Mouse (Mus musculus) CH12.LX (cell line): ENCODE results near the gene Rpn2. TPM values are rescaled to one million over a fixed set of nuclear protein-coding genes. Genes with fewer than 3 reads are reported as not detected.

Source experiments
- DNase-seq: peaks from one replicate; pipeline ENCODE4 v3.0.0-alpha.2; 2013; ENCODE audit errors: extremely low read depth
- H3K27ac ChIP-seq: 2 replicates; pipeline ENCODE4 v1.5.1; 2012; ENCODE audit warnings: low read depth, mild to moderate bottlenecking, control low read depth, moderate library complexity; ENCODE audit not compliant: insufficient read depth
- H3K27me3 ChIP-seq: replicated peaks from 2 replicates; pipeline ENCODE3; 2012; ENCODE audit warnings: inconsistent platforms
- H3K36me3 ChIP-seq, 2 experiments: replicated peaks in 1 of 2; 2 replicates each; pipeline versions ENCODE3 to v1.6.1; 2012; ENCODE audit warnings: inconsistent platforms in 1 of 2, low read length in 1 of 2, mild to moderate bottlenecking in 1 of 2, mixed read lengths in 1 of 2, moderate library complexity in 1 of 2; ENCODE audit not compliant: control insufficient read depth in 1 of 2, insufficient read depth in 1 of 2
- H3K4me1 ChIP-seq, 2 experiments: 2 replicates each; pipeline ENCODE4 v1.6.1; 2012; ENCODE audit warnings: inconsistent platforms in 1 of 2, moderate library complexity in 1 of 2; ENCODE audit not compliant: insufficient read depth in 2 of 2, control insufficient read depth in 1 of 2
- H3K4me2 ChIP-seq: 2 replicates; pipeline ENCODE4 v1.6.1; 2012; ENCODE audit warnings: low read depth, mild to moderate bottlenecking, control low read depth; ENCODE audit not compliant: poor library complexity, insufficient read depth, severe bottlenecking
- H3K4me3 ChIP-seq, 3 experiments: fragments of 150-350 bp in 1 of 3; sonication (generic) in 1 of 3; replicated peaks in 1 of 3; 2 replicates each; pipeline versions ENCODE3 to v1.5.1; 2011 to 2012; ENCODE audit warnings: low read depth in 2 of 3, low read length in 2 of 3, mild to moderate bottlenecking in 2 of 3, moderate library complexity in 2 of 3, control low read depth in 1 of 3, improper control_type of control experiment in 1 of 3, inconsistent platforms in 1 of 3, mixed read lengths in 1 of 3; ENCODE audit not compliant: poor library complexity in 1 of 3
- H3K79me2 ChIP-seq: replicated peaks from 2 replicates; pipeline ENCODE4 v1.6.1; 2012; ENCODE audit warnings: mild to moderate bottlenecking, moderate library complexity; ENCODE audit not compliant: control insufficient read depth, poor library complexity, insufficient read depth, severe bottlenecking; ENCODE audit errors: extremely low read depth
- H3K9ac ChIP-seq: 2 replicates; pipeline ENCODE4 v1.6.1; 2012; ENCODE audit warnings: low read depth, mild to moderate bottlenecking, control low read depth, moderate library complexity; ENCODE audit not compliant: insufficient read depth
- H3K9me3 ChIP-seq: replicated peaks from 2 replicates; pipeline ENCODE3; 2012; ENCODE audit warnings: low read length, inconsistent platforms, mixed read lengths
- CHD1 ChIP-seq: IDR thresholded peaks from 2 replicates; pipeline ENCODE4 v1.6.1; 2012; ENCODE audit warnings: low read depth, low read length, improper control_type of control experiment, inconsistent platforms
- CHD2 ChIP-seq: IDR thresholded peaks from 2 replicates; pipeline ENCODE4 v1.6.1; 2011; ENCODE audit warnings: low read length, improper control_type of control experiment
- GABPA ChIP-seq: IDR thresholded peaks from 2 replicates; pipeline ENCODE4 v1.6.1; 2012; ENCODE audit warnings: low read depth, low read length, improper control_type of control experiment, inconsistent platforms; ENCODE audit not compliant: insufficient replicate concordance
- IRF4 ChIP-seq: IDR thresholded peaks from 2 replicates; pipeline ENCODE4 v1.6.1; 2014; ENCODE audit warnings: low read depth, mild to moderate bottlenecking, inconsistent platforms, low read length, improper control_type of control experiment
- MAX ChIP-seq: IDR thresholded peaks from 2 replicates; pipeline ENCODE4 v1.6.1; 2011; ENCODE audit warnings: low read length, improper control_type of control experiment
- MAZ ChIP-seq: IDR thresholded peaks from 2 replicates; pipeline ENCODE4 v1.6.1; 2012; ENCODE audit warnings: low read depth, mild to moderate bottlenecking, inconsistent platforms, low read length, improper control_type of control experiment, moderate library complexity
- MEF2A ChIP-seq: IDR thresholded peaks from 2 replicates; pipeline ENCODE4 v1.6.1; 2014; ENCODE audit warnings: low read depth, mild to moderate bottlenecking, inconsistent platforms, low read length, improper control_type of control experiment, borderline replicate concordance
- MXI1 ChIP-seq: IDR thresholded peaks from 2 replicates; pipeline ENCODE4 v1.6.1; 2011; ENCODE audit warnings: mild to moderate bottlenecking, low read depth, low read length, improper control_type of control experiment
- POLR2A ChIP-seq: IDR thresholded peaks from 2 replicates; pipeline ENCODE4 v1.6.1; 2011; ENCODE audit warnings: low read depth, mild to moderate bottlenecking, improper control_type of control experiment, low read length
- RCOR1 ChIP-seq: conservative IDR thresholded peaks from 2 replicates; pipeline ENCODE4 v1.6.1; 2012; ENCODE audit warnings: low read depth, mild to moderate bottlenecking, inconsistent platforms, low read length, improper control_type of control experiment
- SMC3 ChIP-seq: IDR thresholded peaks from 2 replicates; pipeline ENCODE4 v1.6.1; 2011; ENCODE audit warnings: low read depth, low read length, improper control_type of control experiment
- TBP ChIP-seq: conservative IDR thresholded peaks from 2 replicates; pipeline ENCODE4 v1.6.1; 2011; ENCODE audit warnings: low read depth, low read length, improper control_type of control experiment
- TCF12 ChIP-seq: IDR thresholded peaks from 2 replicates; pipeline ENCODE4 v1.6.1; 2014; ENCODE audit warnings: low read depth, mild to moderate bottlenecking, inconsistent platforms, low read length, improper control_type of control experiment
- UBTF ChIP-seq: IDR thresholded peaks from 2 replicates; pipeline ENCODE4 v1.6.1; 2012; ENCODE audit warnings: low read depth, mild to moderate bottlenecking, inconsistent platforms, low read length, improper control_type of control experiment, moderate library complexity
- USF2 ChIP-seq: conservative IDR thresholded peaks from 2 replicates; pipeline ENCODE4 v1.6.1; 2011; ENCODE audit warnings: low read depth, low read length, improper control_type of control experiment
- ZKSCAN1 ChIP-seq: IDR thresholded peaks from 2 replicates; pipeline ENCODE4 v1.6.1; 2012; ENCODE audit warnings: low read depth, inconsistent platforms, low read length, improper control_type of control experiment, borderline replicate concordance
- ZMIZ1 ChIP-seq: IDR thresholded peaks from 2 replicates; pipeline ENCODE4 v1.6.1; 2012; ENCODE audit warnings: low read depth, mild to moderate bottlenecking, inconsistent platforms, low read length, improper control_type of control experiment
- dilution Hi-C: fragments of 300-500 bp; cut with MboI; formaldehyde crosslinking; loops from 2 replicates; pipeline ENCODE4 v1.14.3; 2020; ENCODE audit warnings: low sequenced_read_pairs; ENCODE audit not compliant: extremely low pct_unique_long_range_greater_than_20kb, extremely low pct_ligation_motif_present
- in situ Hi-C: fragments of 300-500 bp; cut with MboI; formaldehyde crosslinking; loops from 3 replicates; pipeline ENCODE4 v1.14.3; 2019; ENCODE audit warnings: low sequenced_read_pairs, low pct_ligation_motif_present, low pct_unique_long_range_greater_than_20kb, mixed read lengths
- polyA plus RNA-seq: library from polyadenylated mRNA; unstranded; fragments of >175 nt; gene quantifications from 2 replicates; pipeline ENCODE4 v1.2.1, GENCODE M21; 2012; ENCODE audit warnings: low read depth; ENCODE audit not compliant: insufficient read length
- total RNA-seq, 2 experiments: library from RNA; depleted of rRNA; stranded (reverse); fragments of 300-350 nt in 1 of 2; fragments of >200 nt in 1 of 2; gene quantifications; 2 replicates each; pipeline ENCODE4 v1.2.3; 2012 to 2014

Gene Rpn2
- total and polyA plus RNA-seq, 3 experiments, result 296 to 336 (median 301) TPM

- in situ Hi-C loops, result loop anchor here (10.0 kb wide), 1 partner anchor 48 kb away; no protein-coding TSS in a partner anchor
- H3K27ac ChIP-seq, result no peak overlapping the region
- no peaks in the 10 kb centered on the region for H3K9me3 ChIP-seq
- dilution Hi-C loops, result no loop called here
- H3K27me3 ChIP-seq, result no peaks in the 10 kb centered on the region
- H3K79me2 ChIP-seq, result no peaks in the 10 kb centered on the region
- peak overlapping the region; percentile 91 for H3K4me2 ChIP-seq
- no peak for TF ChIP-seq TCF12
- H3K36me3 ChIP-seq, result no peaks in the 10 kb centered on the region
- peak overlapping the region; percentile 70; the same call in 1 of the 2 replicates for H3K9ac ChIP-seq
- H3K4me3 ChIP-seq, result peak overlapping the region in 1 of 3 experiments; percentile 6
- H3K4me1 ChIP-seq, result peaks cover 2 to 17% of the 10 kb centered on the region in 2 experiments; a peak in 2 of 4 replicates
- DNase-seq, result no peak
Observed at GRCm38 (mm10) chr2:157263101-157263500, 15.7 kb upstream of the Rpn2 start.

DNA sequence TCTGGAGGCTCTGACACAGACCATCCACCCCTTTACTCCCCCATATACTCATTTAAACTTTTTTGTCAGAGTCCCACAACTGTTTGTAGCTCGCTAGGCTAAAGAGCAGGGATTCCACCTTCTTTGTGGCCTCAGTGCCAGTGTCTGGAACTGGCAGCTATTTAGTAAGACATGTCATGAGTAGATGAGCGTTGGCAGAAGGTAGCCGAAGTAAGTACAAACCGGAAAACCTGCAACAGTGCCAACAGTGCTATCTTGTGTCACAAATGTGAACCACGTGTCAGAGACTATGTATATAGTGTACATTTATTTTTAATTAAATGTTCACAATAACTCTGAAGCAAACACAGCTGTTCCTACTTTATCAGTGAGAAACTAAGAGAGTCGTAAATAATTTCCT lies 15.0 kb upstream of the Rpn2 start:
- Histone ChIP-seq H3K79me2 (no peaks in the 10 kb centered on the region), H3K27me3 (no peaks in the 10 kb centered on the region), H3K4me1 (peaks cover 2 to 17% of the 10 kb centered on the region in 2 experiments; a peak in 2 of 4 replicates), H3K9me3 (no peaks in the 10 kb centered on the region), H3K4me2 (no peak overlapping the region), H3K36me3 (no peaks in the 10 kb centered on the region)
- DNase-seq, result no peak
- in situ Hi-C loops, result loop anchor here (10.0 kb wide), 1 partner anchor 49 kb away; no protein-coding TSS in a partner anchor
- dilution Hi-C loops, result no loop called here
- TF ChIP-seq TBP (no peak), MAZ (no peak), ZKSCAN1 (no peak), GABPA (no peak), USF2 (no peak)
- TF ChIP-seq, all 38 proteins: peak for 0
- Histone ChIP-seq H3K4me3 (no peak overlapping the region), H3K27ac (no peak overlapping the region), H3K9ac (no peak overlapping the region)

DNA sequence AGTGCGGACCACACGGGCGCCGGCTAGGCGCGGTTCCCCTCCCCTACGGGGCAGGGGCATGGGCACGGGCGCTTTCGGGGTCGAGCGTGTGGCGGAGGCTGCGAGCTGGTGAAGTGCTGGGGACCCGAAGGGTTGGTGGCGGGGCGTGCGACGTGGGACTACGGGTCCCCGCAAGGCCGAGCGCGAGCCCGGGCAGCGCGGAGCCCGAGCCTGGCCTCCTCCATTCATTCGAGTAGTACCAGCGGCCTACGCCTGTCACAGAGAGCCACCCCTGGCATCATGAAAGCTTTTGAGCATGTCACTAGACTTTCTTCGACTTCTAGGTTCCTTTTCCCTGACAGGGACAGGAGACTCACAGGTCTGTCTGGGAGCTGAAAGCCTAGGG lies 591 bp downstream of the Rpn2 start, which contains the start of gene Mroh8:
Gene Mroh8 (minus strand): TSS at position 134 of the 385 bp plus-strand sequence.
- TF ChIP-seq TCF12, result no peak
- no peak for TF ChIP-seq SMC3
- no peak for TF ChIP-seq MEF2A
- TF ChIP-seq POLR2A, result no peak
- 0 out of 2 replicates have a peak, but pooled peaks have one; percentile 45 for TF ChIP-seq UBTF
- TF ChIP-seq IRF4, result no peak
- TF ChIP-seq ZMIZ1, result peak; percentile 5; the same call in 1 of the 2 replicates
- no peak for TF ChIP-seq RCOR1
- TF ChIP-seq CHD1, result no peak; the same call in 1 of the 2 replicates
- 0 out of 2 replicates have a peak, but pooled peaks have one; percentile 18 for TF ChIP-seq MXI1
- no peak; the same call in 1 of the 2 replicates for TF ChIP-seq MAX
- TF ChIP-seq CHD2, result no peak

More for the DNA sequence above, 591 bp downstream of the Rpn2 start, which contains the start of gene Mroh8:
- peak; percentile 33 for DNase-seq
- H3K9ac ChIP-seq, result peak within 1 kb of the TSS; percentile 90
- dilution Hi-C loops, result no loop called here
- H3K4me2 ChIP-seq, result peak within 1 kb of the TSS; percentile 98
- H3K9me3 ChIP-seq, result no peaks in the 10 kb centered on the region
- in situ Hi-C loops, result no loop called here
- H3K4me3 ChIP-seq, result peak within 1 kb of the TSS; percentile 96 to 100 (median 100)
- no peaks in the 10 kb centered on the region for H3K27me3 ChIP-seq
- peaks cover 20 to 33% of the 10 kb centered on the region in 2 experiments for H3K36me3 ChIP-seq
- H3K79me2 ChIP-seq, result peaks cover 44% of the 10 kb centered on the region
- peak within 1 kb of the TSS; percentile 64; the same call in 1 of the 2 replicates for H3K27ac ChIP-seq
- peaks cover 11 to 25% of the 10 kb centered on the region in 2 experiments for H3K4me1 ChIP-seq
